Mouse (Mus musculus) urinary bladder, adult 2 months (tissue): ENCODE data around the gene Cabp1. TPM values are rescaled to one million over a fixed set of nuclear protein-coding genes. Genes with fewer than 3 reads are reported as not detected.
A peak's percentile ranks its signal among the peaks of the same experiment; 100 is the strongest.
"Not testable (repeated sequence)": the region's sequence is repeated elsewhere in the genome, so short reads cannot be mapped to it uniquely, and the experiment has no call there.

ENCODE experiments used
- DNase-seq: peaks from one replicate; pipeline ENCODE4 v3.0.0; 2022; ENCODE audit warnings: low spot score
- polyA plus RNA-seq: library from polyadenylated mRNA; depleted of rRNA; stranded (reverse); fragments of >200 nt; gene quantifications from 2 replicates; pipeline ENCODE4 v1.2.3, GENCODE M21; 2012

Cabp1 gene
- polyA plus RNA-seq, 1 experiment, result 3.9 TPM

DNA sequence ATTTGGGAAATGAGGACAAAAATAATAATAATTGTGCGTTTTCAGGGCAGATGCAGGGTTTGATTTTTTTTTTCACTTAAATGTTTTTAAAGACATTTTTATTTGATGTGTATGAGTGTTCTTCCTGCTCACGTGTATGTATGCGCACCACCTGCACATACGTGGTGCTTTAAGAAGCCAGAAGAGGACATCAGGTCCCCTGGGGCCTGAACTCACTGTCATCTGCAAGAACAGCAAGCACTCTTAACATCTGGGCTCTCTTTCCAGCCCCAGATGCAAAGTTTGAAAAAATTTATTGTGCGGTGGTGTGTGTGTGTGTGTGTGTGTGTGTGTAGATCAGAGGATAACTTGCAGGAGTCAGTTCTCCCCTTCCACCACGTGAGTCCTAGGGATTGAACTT lies 16.3 kb downstream of the Cabp1 start:
- no peak for DNase-seq

- no peak for DNase-seq
Measured at GRCm38 (mm10) chr5:115174554-115174953, 19.6 kb downstream of the Cabp1 start.

- DNase-seq, result no peak
Measured at GRCm38 (mm10) chr5:115170150-115170549, 24.0 kb downstream of the Cabp1 start.

DNA sequence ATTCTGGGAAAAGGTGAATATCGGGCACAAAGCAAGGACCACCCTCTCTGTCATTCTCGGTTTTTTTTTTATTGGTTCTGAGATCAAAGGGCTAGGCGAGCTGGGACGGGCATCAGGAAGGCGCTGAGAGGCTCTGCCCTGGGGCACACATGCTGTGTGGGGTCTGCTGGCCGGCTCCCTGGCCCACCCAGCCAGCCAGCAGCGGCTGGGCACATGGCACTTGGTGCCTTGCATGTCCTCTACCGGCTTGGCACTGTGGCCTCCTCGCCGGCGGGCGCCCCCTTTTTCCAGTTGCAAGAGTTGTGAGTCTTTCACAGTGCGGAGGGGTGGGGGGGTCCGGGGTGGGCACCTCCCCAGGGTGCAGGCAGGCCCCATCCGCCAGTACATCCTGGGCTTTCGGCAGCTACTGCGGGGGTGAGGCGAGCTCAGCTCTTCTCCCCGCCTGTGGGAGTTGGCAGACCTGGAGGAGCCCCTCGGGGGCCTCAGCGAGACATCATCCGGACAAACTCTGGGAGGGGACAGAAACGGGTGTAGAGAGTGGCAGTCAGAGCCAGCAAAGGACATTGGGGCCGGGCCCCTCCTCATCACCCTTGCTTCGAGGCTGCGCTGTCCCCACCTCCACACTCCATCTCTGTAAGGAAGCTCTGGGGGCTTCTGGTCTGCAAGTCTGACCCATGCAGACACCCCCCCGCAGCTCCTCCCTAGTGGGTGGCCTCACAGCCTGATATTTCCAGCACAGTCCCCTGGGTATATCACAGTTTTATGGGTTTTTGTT lies 25.4 kb downstream of the Cabp1 start:
- DNase-seq, result no peak

DNA sequence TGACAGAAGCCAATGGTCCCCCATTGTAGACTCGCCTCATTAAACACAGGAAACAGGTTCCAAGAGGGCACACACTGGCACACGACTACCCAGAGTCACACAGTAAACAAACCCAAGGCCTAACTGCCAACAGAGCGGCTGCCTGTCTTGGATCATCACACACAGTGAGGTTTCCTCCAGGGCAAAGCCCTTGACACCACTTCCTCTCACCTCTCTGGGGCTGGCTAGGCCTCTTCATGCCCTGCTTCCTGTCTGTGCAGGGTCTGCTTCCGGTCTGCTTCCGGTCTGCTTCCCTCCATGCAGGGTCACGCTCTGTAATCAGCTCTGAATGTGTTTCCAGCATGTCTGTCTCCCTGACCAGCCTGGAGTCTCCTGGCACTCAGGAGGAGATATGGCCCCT lies 26.8 kb downstream of the Cabp1 start:
- DNase-seq, result no peak

DNA sequence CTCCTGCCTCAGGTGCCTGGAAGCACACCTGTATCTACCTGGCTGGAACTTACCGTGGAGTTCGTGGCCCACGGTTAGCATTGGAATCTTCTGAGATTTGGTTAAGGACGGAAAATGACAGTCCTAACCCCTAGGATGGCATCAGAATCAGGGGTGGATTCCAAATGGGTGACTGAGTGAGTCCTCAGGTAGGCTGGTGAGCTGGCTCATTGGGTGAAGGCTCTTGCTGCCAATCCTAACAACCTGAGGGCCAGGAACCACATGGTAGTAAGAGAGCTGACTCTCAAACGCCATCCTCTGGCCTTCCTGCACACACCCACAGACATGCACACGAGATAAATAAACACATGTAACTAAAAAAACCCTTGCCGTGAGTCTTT lies 27.4 kb downstream of the Cabp1 start:
- no peak for DNase-seq

DNA sequence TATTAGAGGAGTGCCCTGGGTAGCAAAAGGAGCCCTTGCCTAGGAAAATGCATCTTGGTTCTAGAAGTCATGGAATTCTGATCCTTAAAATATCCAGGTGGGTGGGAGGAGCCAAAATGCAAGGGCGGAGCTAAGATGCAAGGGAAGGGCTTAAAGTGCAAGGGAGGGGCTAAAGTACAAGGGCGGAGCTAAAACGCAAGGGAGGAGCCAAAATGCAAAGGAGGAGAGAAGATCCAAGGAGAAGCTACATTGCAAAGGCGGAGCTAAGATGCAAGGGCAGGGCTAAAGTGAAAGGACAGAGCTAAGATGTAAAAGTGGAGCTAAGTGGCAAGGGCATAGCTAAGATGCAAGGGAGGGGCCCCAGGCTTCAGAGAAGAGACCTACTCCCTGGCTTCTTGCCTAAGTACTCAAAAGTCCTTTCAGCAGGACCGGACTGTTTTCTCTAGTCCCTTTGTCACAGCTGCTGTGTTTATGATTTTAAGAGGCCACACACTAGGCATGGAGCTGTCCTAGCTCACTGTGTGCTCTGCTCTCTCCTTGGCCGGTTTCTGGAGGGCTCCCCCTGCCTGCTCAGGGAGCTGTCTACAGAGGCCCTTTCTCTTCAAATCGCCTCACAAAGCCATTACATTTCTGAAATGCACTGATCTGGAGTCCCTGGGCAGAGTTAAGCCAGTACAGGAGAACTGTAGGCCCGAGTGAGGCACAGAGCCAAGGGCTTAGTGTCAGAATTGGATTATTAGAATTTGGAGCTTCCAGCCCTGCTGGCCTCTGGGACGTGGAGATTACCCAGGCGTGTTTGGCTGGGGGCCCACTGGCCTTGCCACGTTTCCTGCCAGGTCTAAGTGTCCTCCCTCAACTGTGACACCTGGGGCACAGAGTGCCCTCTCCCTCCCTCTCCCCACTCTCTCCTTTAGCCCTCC lies 28.0 kb downstream of the Cabp1 start:
- no peak for DNase-seq

GRCm38 (mm10) chr5:115165351-115165750 lies 28.8 kb downstream of the Cabp1 start:
- DNase-seq, result no peak

DNA sequence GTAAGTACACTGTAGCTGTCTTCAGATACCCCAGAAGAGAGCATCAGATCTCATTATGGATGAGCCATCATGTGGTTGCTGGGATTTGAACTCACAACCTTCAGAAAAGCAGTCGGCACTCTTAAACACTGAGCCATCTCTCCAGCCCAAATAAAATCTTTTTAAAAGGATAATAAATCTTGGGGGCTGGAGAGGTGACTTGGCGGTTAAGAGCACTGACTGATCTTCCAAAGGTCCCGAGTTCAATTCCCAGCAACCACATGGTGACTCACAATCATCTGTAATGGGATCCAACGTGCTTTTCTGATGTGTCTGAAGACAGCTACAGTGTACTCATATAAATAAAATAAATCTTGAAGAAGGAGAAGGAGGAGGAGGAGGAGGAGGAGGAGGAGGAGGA lies 29.7 kb downstream of the Cabp1 start:
- not testable (repeated sequence) for DNase-seq

- no peak for DNase-seq
Measured at GRCm38 (mm10) chr5:115163563-115163962, 30.6 kb downstream of the Cabp1 start.

DNA sequence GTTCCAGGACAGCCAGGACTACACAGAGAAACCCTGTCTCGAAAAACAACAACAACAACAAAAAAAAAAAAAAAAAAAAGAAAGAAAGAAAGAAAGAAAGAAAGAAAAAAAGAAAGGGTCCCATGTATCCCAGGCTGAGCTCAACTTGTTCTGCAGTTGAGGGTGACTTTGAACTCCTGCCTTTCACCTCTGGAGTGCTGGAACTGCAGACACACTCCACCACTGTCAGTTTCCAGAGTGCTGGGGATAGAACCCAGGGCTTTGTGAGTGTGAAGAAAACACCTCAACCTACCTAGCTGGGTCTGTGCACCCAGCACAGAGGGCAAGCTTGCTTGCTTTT lies 32.3 kb downstream of the Cabp1 start:
- not testable (repeated sequence) for DNase-seq

- no peak for DNase-seq
Measured at GRCm38 (mm10) chr5:115161064-115161939, 32.9 kb downstream of the Cabp1 start.

GRCm38 (mm10) chr5:115160655-115161054 lies 33.5 kb downstream of the Cabp1 start:
- DNase-seq, result no peak

DNA sequence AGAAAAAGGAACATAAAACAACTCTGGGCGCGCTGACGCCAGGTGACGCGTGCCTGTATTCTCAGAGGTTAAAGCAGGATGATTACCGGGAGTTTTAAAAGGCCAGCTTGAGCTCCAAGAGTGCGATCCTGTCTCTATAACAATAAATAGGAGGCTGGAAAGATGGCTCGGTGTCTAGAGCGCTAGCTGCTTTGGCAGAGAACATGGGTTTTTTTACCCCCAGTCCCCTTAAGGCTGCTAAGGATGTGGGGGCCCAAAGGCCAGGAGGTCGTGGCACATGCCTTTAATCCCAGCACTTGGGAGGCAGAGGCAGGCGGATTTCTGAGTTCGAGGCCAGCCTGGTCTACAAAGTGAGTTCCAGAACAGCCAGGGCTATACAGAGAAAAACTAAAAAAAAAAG lies 35.0 kb downstream of the Cabp1 start:
- no peak for DNase-seq

GRCm38 (mm10) chr5:115158040-115158983 lies 35.9 kb downstream of the Cabp1 start, which contains the start of gene Mlec:
Gene Mlec (minus strand): TSS chr5:115158179.
- peak; percentile 99 for DNase-seq

DNA sequence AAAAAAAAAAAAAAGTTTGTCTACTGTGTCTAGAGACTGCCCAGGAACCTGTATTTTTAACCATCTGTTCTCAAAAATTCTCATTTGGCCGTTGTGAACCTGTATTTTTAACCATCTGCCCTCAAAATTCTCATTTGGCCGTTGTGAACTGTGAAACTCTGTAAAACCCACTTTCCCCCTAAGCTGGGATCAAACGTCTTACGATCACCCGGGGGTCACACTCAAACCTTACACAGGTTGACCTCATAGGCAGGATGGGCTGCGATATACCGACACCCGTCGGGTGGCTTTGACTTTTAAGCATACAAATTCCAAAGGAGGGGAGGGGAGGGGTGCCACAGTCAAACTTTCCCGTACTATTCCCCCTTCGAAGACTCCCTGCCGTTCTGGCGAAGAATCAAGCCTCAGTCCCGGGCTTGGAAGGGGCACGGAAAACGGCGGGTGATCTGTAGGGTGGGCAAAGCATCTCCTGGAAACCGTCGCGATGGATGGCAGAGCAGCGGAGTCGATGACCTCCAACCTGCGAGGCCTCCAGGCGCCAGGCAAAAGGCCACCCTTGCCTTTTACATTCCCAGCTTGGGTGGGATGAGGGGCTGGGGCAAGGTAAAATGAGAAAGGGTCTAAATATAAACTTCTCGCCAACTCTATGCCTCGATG lies 37.1 kb downstream of the Cabp1 start:
- no peak for DNase-seq

DNA sequence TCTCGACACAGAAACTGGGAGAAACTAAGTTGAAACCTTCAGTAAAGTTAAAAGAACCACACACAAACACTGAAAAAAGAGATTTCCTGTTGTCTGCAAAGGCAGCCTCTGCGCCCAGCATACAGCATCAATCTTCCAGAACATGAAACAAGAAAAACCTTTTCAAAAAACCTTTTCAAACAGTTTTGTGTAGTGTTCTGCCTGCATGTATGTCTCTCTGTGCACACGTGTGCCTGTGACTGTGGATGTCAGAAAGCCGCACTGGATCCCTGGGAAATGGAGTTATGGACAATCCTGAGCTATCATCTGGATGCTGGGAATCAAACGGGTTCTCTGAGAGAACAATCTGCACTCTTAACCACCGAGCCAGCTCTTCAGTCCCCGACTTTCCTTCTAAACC lies 37.8 kb downstream of the Cabp1 start:
- no peak for DNase-seq

DNA sequence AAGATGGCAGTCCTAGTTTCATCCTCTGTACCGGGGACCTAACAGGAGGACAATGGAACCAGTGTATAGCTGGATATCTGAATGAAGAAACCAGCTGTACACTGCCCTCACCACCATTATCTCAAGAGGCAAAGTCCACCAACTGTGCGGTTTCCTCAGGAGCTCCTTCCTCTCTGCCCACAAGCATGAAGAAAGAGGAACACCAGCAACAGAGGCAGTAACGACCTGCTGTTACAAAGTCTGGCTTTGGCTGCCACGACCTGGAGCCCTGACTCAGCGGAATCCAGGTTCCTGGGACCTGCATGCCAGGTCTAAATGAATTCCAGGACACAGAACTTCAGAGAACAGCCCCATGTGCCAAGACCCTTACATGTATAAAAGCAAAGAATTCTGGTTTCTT lies 38.4 kb downstream of the Cabp1 start:
- no peak for DNase-seq

GRCm38 (mm10) chr5:115155156-115155631 lies 39.0 kb downstream of the Cabp1 start:
- DNase-seq, result no peak
